Mouse (Mus musculus): ENCODE results near the gene Hikeshi.

GRCm38 (mm10) chr7:89948026-89948425, 7.0 kb upstream of the Hikeshi start:
- TF ChIP-seq CTCF (IDR thresholded peaks at IDR 0.05; ENCODE audit: control insufficient read depth, insufficient read depth, insufficient replicate concordance, low read depth, low read length) (no peak), POLR2A (IDR thresholded peaks at IDR 0.05; ENCODE audit: control insufficient read depth, low read depth, low read length) (no peak)
